Mouse (Mus musculus): Measurements from ENCODE around the gene Nras.

Nras gene

DNA sequence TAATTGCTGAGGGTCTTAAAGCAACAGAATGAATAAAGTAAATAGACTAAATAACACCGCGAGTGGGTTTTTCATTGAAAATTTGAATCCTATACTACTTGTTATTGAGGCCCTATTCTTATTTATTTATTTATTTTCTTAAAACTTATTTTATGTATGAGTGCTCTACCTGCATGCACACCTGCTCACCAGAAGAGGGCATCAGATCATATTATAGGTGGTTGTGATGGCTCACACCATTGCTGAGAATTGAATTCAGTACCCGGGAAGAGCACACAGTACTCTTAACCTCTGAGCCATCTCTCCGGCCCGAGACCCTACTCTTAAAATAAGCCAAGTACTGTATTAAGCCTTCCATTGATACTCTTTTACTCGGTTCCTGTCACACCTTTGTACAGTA lies 41.6 kb downstream of the Nras start:
- DNase-seq (ENCODE audit: low read depth): no peak

DNA sequence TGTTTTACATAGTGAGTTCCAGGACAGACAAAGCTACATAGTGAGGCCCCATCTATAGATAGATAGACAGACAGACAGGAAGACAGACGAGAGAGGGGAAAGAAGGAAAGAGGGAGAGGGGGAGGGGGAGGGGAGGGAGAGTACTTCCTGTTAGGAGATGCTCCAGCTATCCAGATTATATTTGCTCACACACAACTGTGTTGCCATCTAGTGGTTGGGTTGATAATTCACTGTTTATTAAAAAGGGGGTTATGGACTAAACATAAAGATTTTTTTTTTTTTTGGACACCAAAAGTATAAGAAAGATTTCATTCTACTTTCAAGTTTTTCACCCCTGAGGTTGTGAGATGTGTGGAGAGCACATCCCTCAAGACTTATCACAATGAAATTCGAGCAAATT lies 42.6 kb downstream of the Nras start:
- no peak for DNase-seq (ENCODE audit: low read depth)

DNA sequence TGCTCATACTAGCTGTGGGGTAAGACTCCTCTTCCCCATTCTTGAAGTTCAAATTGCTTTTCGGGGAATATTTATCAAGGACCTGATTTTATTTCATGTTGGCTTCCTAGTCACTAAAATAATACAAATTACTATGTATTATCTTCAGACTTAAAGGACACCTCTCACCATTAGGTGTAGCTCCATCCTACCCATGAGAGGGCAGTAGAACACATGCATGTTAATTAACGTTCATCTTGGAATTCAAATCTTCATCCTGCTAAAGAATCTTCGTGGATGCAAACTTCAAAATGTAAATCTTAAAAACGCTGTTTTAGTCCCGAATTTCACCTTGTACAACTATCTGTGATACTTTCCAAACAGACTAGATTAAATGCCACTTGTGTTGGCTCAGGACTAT lies 43.1 kb downstream of the Nras start:
- no peak for DNase-seq (ENCODE audit: low read depth)

DNA sequence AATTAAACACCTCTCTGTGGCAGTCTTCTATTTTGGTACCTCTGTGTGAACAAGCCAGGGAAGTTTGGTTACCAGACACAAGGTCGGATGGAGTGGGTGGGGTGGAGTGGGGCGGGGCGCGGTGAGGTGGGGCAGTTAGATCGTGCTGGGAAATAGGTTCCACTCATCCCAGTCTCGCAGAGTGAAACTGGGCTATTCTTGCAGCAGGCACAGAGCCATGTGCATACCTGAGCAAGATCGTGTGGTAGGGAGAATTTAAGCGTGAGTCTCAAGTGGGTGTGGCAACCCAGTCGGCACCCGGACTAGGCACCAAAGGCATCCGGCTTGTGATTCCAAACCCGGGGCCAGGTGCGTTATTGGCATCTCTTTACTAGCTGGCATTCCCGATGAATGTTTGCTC lies 43.8 kb downstream of the Nras start:
- DNase-seq (ENCODE audit: low read depth): no peak

DNA sequence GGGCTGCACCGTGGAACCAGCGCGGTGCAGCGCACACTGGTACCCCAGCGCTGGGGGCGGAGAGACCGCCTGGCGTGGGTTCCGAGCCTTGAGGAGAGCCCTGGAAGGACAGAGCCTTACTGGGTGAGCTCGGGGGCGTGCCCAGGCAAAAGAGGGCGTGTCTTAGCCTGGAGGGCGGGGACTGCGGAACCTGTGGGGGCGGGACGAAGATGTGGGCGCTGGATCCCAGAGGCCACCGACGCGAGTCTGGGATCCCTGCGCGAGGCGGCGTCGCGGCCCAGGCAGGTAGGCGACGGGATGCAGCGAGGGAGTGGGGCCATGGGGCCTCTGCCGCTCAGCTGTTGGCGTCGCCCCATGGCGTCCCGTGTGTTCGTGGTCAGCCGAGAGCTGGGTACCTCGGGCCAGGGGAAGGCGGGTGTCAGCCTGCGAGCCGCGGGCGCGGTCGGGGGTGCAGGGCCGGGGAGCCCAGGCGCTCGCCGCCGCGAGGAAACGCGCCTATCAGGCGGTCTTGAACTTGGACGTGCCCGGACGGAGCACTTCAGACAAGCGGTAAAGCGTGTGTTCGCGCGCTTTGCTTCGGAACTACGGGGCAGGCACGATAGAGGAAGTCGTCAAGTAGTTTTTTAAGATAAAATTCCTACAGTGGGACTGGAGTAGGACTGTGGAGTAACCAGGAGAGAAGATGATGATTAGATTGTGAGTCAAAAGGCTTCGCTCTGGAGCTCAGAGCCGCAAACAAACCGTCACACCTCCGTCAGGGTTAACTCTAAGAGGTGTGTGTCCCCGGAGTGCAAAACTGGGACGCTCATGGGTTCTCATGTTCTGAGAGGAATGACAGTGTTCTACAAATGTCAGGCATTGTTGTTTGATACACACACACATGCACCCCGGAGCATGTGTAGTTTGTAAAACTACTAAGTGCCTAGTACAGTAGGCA lies 44.6 kb downstream of the Nras start, which contains the start of gene Dennd2c:
Dennd2c (plus strand) TSS at position 151 of the 937 bp plus-strand sequence.
- DNase-seq (ENCODE audit: low read depth): peak; percentile 76

DNA sequence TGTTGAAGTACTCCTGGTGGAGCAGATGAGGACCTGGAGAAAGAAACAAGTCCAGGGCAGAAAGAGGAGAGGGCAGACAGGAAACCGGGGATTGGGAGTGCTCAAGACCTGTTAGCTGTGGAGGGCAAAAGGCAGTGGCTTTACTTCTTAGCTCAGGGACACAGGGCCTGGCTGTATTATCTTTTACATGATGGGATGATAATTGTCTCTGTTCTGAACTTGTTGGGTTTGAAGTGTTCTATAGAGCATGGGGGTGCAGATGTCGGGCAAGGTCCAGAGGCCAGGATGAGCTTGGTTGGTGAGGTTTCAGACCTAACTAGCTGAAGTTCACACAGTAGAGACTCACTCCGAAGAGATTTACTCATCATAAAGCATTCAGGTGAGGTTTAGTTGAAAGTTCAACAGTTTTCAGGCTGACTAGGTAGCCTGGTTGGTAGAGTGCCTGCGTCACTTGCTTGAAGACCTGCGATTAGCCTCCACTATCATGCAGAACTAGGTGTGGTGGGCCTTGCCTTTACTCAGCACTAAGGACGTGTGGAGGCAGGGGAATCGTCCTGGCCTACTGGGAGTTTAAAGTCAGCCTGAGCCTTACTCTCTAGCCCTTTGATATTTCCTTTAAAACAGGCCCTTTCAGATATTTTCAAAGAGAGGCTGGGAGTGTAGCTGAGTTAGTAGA lies 49.6 kb downstream of the Nras start:
- DNase-seq (ENCODE audit: low read depth): no peak

DNA sequence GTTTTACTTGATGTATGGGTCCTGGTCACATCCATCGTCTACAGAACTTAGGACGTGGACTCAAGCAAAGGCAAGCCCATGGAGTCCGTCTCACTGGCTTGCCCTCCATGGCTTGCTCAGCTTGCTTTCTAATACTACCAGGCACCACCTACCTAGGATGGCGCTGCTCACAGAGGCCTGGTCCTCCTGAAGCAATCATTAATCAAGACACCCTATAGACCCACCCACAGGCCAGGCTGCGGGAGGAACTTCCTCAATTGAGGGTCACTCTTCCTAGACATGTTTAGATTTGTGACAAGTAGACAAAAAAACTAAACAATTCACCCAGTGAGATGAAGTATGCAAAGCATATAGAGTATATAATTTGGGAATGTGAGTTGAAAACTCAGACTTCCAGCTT lies 54.1 kb downstream of the Nras start:
- no peak for DNase-seq (ENCODE audit: low read depth)

Data from fibroblast of lung, adult 2 months (primary cell).